Mouse (Mus musculus) right cerebral cortex, postnatal 4 days (tissue): ENCODE data around the gene Tnrc6a.
A peak's percentile ranks its signal among the peaks of the same experiment; 100 is the strongest.

Experiments used
- DNase-seq: peaks from one replicate; pipeline ENCODE4 v3.0.0-alpha.2; 2022

Gene Tnrc6a

GRCm38 (mm10) chr7:123194696-123195095 is 71.0 kb downstream of the Tnrc6a start:
- no peak for DNase-seq

DNA sequence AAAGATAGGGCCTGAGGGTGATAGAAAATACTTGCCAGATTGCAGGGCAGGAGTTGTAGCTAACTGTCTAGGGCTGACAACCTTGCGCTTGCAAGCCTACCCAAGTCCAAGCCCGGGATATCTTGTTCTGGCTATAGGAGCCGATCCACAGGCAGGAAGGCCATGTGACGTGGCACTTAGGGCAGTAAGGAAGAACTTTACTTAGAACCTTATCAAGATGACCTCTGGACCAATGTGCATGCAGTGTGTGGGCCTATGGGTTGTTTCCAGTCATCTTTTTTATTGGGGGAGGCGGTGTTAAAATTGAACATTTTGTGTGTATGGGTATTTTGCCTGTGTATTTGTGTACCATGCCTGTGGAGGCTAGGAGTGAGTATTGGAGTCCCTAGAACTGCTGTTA is 72.7 kb downstream of the Tnrc6a start:
- DNase-seq: no peak

DNA sequence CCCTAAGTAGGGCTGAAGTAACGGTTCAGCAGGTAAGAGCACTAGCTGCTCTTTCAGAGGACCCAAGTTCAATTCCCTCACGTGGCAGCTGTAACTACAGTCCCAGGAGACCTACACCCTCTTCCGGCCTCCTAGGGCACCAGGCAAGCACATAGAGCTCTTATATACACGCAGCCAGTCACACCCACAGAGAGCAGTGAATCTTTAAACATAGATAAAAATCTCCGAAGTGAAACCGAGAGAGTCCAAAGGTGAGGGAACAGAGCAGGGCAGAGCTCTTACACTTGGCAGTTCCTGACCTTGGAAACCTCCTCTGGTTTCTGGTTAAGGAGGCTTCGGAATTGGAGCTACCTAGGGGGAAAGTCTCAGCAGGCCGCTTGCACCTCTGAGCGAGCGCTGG is 75.0 kb downstream of the Tnrc6a start:
- DNase-seq: no peak

GRCm38 (mm10) chr7:123199151-123199550 is 75.5 kb downstream of the Tnrc6a start:
- no peak for DNase-seq

- no peak for DNase-seq
These were observed 76.0 kb downstream of the Tnrc6a start for GRCm38 (mm10) chr7:123199656-123200206.

- DNase-seq: no peak
These were observed 77.0 kb downstream of the Tnrc6a start for GRCm38 (mm10) chr7:123200722-123201121.

- peak; percentile 83 for DNase-seq
These were observed 81.6 kb downstream of the Tnrc6a start for GRCm38 (mm10) chr7:123205261-123205660.

DNA sequence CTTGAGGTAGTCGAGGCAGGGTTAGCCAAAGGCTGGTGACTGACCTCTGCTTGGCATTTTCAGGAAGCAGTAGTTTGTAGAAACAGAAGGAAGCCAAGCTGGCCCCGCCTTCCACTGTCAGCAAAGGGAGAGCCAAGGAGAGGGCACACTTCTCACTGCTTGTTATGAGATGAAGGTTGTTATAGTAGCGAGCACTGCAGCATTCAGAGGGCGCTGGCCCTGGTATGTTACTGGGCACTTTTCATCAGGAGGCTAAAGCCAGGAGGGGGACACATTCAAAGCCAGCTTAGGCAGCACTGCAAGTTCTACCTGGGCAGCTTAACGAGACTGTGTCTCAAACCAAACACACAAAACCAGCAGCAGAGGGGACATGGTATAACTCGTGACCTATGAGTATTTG is 83.9 kb downstream of the Tnrc6a start:
- DNase-seq: no peak

DNA sequence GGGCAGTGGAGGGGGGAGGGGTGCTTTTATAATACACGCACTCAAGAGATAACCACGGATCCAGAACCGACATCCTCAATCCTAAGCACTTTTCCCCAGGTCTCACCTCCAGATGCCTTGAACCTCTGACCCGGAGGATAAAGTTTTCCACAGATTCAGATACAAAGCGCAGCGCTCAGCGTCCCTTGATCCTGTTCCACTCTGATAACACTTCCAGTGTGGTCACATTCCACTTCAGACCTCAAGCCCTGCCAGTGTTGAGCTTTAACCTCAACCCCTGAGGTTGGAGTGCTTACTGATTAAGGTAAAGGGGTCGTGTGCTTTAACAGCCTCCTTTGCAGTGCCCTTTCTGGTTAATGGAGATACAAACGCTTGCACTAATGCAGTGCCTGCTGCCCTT is 86.2 kb downstream of the Tnrc6a start:
- no peak for DNase-seq

DNA sequence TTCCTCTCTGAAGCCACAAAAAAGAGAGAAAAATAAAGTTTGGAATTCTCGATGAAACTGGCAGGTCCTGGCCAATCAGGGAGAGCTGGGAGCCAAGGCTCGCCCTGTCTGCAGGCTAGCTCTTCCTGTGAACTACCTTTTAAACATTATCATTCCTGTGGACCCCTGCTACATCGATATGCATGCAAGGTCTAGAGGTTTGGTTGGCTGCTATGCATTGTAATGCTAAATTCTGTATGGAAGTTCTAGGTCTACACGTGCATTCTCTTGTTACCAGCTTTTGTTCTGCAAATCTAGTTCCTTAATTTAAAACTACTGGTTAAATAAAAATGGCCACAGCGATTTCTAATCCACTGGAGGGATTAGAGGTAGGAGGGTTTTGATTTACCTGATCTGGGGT is 87.8 kb downstream of the Tnrc6a start:
- no peak for DNase-seq

- DNase-seq: no peak
These were observed 88.6 kb downstream of the Tnrc6a start for GRCm38 (mm10) chr7:123212316-123212715.

- no peak for DNase-seq
These were observed 90.8 kb downstream of the Tnrc6a start, which contains the start of gene Slc5a11 for GRCm38 (mm10) chr7:123214365-123215075. Slc5a11 (plus strand) TSS chr7:123214780.

- no peak for DNase-seq
These were observed 91.5 kb downstream of the Tnrc6a start for GRCm38 (mm10) chr7:123215138-123215537.

- DNase-seq: no peak
These were observed 94.0 kb downstream of the Tnrc6a start for GRCm38 (mm10) chr7:123217448-123218354.

DNA sequence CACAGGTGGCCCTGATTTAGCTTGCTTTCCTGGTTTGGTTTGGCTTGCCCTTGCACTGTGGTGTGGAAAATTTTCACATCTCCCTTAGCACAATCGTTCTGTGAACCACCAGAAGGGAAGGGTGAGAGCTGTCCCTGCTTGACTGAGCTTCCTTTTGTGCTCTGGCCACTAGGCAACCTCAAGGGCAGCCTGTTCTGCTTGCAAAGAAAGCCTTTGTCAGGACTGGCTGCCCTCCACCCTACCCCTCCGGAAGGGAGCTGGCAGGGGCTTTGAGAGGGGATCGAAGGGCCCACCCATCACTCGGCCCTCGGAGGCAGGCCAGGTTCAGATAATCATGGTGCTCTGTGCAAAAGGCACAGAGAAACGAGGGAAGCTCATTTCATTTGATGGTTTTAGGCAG is 94.9 kb downstream of the Tnrc6a start:
- no peak for DNase-seq

DNA sequence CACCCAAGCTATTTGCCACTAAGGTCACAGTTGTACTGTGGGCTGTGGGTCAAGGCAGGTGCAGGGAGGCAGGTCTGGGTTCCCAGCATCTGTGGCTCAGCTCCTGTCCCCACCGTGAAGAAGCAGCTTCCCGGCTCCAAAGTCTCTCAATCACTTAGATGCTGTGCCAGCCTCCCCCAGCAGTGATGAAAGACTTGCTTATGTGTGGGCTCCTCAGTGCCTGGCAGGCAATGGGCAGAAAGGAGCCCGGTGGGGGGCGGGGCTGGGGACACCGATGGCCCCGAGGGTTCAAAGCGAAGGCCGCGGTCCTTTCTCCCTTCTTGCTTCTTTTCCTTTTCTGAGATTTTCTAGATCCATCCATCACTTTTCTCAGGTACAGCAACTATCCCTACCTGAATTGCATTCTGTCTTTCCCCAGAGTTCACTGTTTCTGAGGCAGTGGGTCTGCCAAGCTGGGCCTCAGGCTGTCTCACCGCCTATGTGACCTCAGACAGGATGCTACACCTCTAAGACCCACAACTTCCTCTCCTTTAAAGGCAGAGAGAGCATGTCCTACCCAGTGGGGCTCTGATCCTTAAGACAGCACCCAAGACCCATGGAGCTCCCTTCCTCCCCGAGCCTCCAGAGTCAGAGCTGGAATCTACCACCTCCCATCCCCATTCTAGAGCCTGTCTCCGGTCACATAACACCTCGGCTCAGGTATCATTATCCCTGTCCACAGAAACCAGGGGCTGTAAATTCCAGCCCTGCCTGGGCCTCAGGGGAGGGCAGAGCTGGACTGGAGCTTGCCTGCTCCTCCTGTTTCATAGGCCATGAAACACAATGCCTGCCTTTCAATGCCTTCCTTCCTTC is 96.3 kb downstream of the Tnrc6a start:
- peak; percentile 22 for DNase-seq

GRCm38 (mm10) chr7:123220633-123220942 is 96.9 kb downstream of the Tnrc6a start:
- DNase-seq: no peak

- no peak for DNase-seq
These were observed 100.4 kb downstream of the Tnrc6a start for GRCm38 (mm10) chr7:123224076-123224475.

- no peak for DNase-seq
These were observed 101.5 kb downstream of the Tnrc6a start for GRCm38 (mm10) chr7:123225159-123225558.

GRCm38 (mm10) chr7:123235449-123235848 is 111.8 kb downstream of the Tnrc6a start:
- no peak for DNase-seq

DNA sequence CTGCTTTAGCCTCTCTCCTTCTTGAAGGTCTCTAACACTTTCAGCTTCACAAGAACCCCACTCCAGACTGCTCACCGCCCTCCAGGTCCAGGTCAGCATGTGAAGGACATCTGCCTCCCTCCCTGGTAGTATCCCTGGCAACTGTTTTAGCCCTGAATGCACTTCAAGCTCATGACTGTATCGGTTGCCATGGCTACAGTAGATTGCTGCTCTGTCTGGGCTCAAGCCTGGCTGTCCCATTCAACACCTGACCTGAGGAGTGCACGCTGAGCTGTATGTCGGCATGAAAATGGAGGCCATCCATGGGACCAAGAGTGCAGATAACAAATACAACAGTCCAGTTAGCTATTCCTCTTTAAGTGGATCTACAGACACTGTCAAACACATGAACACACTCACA is 114.9 kb downstream of the Tnrc6a start:
- DNase-seq: no peak

- DNase-seq: no peak
These were observed 116.4 kb downstream of the Tnrc6a start for GRCm38 (mm10) chr7:123240064-123240463.

DNA sequence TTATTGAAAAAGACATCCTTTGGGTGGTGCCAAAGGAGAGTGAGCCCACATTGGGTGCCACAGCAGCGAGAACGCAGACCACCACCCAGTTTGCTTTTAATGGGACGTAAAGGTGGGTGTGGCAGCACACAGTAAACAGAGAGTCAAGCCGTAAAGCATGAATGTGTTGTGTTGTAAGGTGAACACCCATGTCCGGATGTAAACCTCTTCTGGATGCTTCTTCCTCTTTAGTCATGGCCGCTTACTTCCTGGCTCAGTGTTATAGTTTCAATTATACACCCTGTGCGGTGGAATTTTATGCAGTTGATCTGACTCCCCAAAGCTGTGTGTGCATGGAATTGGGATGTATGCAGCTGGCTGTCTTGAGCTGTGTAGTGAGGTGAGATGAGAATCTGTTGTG is 118.6 kb downstream of the Tnrc6a start:
- no peak for DNase-seq
